Mouse (Mus musculus) c-Kit-negative CD71-positive TER-119-positive erythroid progenitor cells, embryonic 14.5 days (primary cell): ENCODE measurements around the gene Cox6a1.

ENCODE experiments used
- DNase-seq: peaks from one replicate; pipeline ENCODE4 v3.0.0-alpha.2; 2013; ENCODE audit warnings: low read depth, low spot score

Gene Cox6a1

DNA sequence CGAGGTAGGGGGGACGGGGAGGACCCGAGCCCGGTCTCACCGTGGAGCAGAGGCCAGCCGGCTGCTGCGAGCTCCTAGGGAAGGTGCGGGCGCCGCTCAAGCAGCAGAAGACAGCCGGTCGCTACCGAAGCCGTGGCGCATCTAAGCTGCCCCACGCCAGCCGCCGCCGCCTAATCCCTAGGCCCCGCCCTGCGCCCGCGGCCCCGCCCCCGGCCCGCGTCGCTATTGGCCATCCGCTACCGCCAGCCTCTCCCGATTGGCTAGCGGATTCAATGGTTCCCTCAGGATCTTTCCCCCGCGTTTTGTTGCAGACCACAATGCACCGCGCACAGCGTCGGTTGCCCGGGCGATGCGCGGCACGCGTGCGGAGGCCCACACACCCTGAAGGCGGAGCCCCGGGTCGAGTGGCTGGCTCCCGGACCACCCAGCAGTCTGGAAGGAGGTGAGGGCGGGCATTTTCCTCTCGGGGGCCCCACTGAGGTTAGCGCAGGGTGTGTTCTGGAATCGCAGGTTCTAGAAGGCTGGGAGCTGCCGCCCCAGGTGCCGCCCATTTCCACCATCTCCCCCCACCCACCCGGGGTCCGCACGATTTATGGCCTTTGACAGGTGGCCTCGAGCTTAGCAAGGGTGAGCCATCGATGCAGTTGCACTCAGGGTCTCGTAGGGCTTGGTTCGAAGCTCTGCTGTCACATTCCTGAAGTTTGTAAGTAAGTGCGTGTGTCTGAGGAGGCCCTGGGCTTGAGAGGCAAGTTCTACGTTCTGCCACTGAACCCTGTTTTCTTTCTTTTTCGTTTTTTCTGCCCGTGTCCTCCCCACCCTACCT, 47.8 kb downstream of the Cox6a1 start, which contains the start of gene Dynll1:
TSS of gene Dynll1 (minus strand) at position 208 of the 823 bp plus-strand sequence.
- peak; percentile 99 for DNase-seq

DNA sequence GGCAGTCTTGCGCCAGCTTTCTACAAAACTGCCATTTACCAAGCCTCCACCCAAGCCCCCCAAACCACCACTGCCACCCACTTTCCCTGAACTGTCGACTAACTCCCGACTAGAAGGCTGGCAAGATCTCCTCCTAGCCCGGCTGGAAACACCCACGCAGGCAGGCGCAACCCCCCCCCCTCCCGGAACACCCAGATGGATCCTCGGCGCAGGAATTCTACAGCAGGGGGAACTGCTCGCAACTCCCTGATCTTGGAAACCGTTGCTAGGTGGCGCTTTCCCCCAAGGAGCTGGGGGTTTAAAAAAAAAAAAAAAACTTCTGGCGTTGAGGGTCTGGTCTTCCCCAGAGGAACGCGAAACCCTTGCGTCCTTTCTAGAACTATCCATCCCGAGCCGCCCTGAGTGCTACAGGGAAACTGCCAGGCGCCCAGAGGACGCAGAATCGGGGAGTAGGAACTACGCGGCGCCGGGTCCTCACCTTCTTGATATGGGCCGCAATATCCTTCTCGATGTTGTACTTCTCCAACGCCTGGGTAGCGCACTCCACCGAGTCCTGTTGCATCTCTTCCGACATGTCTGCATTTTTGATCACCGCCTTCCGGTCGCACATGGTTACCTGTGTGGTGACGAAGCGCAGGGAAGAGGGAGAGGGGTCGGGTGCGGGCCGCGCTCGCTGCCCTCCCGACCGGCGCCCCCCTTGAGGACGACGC, 48.6 kb downstream of the Cox6a1 start:
- DNase-seq = peak; percentile 34

DNA sequence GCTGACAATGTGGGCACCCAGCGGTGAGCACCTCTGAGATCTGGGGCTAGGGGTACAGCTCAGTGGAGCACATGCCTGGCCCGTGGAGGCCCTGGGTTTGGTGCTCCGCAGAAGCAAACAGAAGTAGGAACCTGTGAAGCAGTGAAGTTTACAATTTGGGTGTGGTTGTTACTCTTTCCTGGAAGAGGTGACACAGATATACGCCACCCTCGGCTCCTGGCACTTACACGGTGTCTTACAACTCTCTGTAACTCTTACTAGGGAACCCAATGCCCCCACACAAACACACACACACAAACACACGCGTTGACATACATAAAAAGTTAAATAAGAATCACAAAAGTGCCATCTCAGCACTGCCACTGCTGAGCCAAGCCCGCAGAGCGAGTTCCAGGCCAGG, 52.4 kb downstream of the Cox6a1 start:
- DNase-seq = peak; percentile 45
